Mouse (Mus musculus) R1 (cell line): ENCODE results near the gene Timm8b.
A peak's percentile ranks its signal among the peaks of the same experiment; 100 is the strongest.

Source experiments
- DNase-seq: peaks from one replicate; pipeline ENCODE4 v3.0.0-alpha.2; 2018; ENCODE audit warnings: low read depth, low spot score

Timm8b gene

GRCm38 (mm10) chr9:50603189-50603997 lies at the start of gene Timm8b, which contains the start of gene Sdhd:
Gene Timm8b, plus strand, starts transcription at chr9:50603910.
Gene Sdhd, minus strand, starts transcription at chr9:50603812.
- peak; percentile 97 for DNase-seq

DNA sequence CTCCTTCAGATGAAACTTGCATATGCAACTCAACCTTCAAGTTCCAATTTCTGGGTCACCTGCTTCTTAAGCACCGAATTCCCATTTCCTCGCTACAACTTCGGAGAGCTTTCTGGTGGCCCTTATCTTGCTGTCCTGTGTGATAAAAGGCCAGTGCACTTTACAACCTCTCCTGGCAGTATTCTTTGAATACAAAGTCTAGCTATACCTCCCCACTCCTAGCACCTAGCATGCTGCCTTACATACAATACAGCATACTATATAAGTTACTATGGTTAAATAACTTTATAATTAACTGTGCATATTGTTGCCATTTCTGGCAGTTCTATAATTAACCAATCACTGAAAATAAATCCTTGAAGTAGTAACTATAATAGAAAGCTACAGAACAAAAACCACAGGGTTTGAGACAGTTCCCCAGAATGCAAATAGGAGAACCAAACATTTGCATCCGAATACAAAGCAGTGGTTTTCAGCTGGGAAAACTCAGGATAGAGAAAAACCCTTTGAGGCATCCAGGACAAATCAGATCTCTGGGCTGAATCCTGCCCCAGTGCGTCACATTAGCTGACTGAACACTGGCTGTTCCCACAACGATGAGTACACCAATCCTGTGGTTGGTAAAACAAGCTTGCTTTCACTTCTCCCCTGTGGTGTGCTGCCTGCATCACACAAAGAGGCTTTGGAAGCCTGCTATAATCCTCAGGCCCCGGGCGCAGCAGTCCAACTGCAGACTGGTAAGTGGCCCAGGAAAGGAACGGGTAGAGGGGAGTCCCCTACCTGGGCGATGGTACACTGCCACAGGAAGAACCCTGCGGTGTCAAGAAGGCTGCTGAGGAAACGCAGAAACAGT lies 49.2 kb upstream of the Timm8b start, which contains the start of gene Il18:
Gene Il18 (plus strand): TSS at position 587 of the 853 bp plus-strand sequence.
- peak; percentile 82 for DNase-seq

- peak; percentile 48 for DNase-seq
Measured at GRCm38 (mm10) chr9:50555094-50555446, 48.6 kb upstream of the Timm8b start, which contains the start of gene Bco2. Gene Bco2, minus strand, starts transcription at chr9:50555181.

DNA sequence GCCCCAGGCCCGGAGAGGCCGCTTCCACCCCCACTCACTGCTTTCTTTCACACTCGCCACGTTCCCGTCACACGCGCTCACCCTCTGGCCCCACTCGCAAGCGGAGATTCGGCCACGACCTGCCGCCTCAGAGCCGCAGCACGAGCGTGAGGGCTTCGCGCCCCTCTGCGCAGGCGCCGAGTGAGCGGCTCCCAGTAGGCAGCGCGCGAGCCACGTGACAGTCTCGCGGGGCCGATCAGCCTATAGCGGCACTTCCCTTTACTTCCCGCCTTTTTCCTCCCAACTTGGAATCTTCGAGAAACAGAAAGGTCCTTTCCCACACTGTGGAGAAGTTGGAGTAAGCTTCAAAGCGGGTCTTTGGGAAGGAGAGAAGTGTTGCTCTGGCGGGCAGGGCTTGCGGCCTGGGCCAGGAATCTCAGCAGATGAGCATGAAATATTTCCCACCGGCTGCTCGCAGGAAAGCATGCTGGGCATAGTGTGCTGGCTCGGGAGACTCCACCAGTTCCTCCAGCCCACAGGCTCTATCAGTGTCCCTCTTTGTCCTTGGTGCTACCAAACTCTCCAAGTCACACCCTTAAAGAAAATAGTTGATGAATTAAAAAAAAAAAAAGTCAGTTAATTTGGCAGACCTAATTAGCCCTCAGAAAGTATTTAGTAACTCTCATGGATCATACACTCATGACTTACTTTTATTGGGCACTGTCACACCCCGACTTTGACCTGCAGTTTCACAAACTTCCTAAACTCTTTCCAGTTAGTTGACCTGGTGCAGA lies 42.4 kb upstream of the Timm8b start, which contains the start of gene Tex12:
Gene Tex12 (minus strand): TSS at position 181 of the 773 bp plus-strand sequence.
- peak; percentile 74 for DNase-seq

DNA sequence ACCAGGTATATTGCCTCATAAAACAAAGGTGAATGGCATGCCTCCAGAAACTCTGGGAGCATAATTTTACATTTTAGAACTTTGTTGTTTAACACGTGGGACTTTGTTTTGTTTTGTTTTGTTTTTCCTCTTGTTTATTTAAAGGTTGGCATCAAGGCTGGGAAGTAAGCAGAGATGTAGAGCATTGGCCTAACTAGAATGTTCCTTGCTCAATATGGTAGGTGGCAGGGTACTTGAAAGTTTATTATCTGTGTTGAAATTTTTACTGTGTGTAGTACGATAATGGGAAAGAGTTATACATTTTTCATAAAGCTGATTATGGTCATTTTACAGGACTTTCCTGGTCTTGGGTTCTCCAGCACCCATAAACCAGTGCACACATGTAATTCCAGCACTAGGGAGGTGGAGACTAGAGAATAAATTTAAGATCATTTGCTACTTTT lies 41.8 kb upstream of the Timm8b start:
- no peak for DNase-seq

DNA sequence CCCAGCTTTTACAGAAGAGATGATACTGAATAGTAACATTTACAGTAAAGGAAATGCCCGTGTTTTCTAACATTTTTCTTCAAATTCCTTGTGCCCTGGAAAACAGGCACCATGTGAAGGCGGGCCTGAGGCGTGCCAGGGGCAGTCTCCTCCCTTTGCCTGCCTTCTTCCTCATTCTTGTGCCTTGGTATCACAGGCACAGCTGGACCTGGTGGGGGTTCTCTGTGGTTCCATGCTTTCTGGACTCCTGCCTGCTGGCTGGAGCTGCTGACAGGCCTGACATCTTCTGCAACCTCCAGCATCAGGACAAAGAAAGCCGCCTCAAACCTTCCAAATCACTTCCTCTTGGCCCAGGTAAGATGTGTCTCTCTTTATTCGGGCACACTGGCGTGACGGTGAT lies 38.5 kb upstream of the Timm8b start:
- DNase-seq, result no peak

- no peak for DNase-seq
Measured at GRCm38 (mm10) chr9:50565940-50566339, 37.8 kb upstream of the Timm8b start.

DNA sequence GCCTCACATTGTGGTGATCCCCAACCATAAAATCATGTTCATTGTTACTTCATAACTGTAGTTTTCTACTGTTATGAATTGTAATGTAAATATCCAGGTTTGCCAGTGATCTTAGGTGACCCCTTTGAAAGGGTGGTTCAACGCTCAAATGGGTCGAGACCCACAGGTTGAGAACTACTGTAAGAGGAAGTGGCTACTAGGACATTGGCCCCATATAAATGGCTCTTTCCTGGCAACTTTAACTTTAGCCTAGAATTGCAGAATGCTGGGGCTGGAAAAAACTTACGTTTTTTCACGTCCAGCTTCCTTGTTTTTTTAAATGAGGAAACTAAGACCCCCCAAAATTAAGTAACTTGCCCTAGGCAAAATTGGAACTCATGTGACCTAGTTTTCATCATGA lies 36.3 kb upstream of the Timm8b start:
- no peak for DNase-seq

GRCm38 (mm10) chr9:50567881-50568280 lies 35.8 kb upstream of the Timm8b start:
- no peak for DNase-seq

- DNase-seq, result no peak
Measured at GRCm38 (mm10) chr9:50569599-50570525, 33.8 kb upstream of the Timm8b start.

GRCm38 (mm10) chr9:50580370-50580769 lies 23.3 kb upstream of the Timm8b start:
- DNase-seq, result no peak

- no peak for DNase-seq
Measured at GRCm38 (mm10) chr9:50585145-50585818, 18.4 kb upstream of the Timm8b start.

DNA sequence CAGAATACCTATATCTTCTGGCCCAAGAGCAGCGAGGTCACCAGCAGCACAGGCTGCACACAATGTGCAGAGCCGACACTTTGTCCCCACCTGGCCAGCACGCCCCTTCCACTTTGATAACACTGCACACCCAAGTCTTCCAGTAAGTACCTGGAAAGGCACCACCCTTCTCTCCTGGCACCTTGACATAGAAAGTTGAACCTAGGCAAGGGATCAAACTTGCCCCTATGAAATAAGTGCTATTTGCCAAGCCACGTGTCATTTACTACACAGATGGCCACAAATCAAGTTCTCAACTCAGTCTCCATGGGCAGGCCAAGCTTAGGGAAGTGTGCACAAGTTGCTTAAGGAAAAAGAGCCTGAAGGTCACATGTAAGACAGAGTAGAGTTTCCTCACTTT lies 16.8 kb upstream of the Timm8b start:
- no peak for DNase-seq

GRCm38 (mm10) chr9:50590856-50591518 lies 12.7 kb upstream of the Timm8b start:
- no peak for DNase-seq

GRCm38 (mm10) chr9:50592955-50593354 lies 10.8 kb upstream of the Timm8b start:
- DNase-seq, result peak; percentile 41

DNA sequence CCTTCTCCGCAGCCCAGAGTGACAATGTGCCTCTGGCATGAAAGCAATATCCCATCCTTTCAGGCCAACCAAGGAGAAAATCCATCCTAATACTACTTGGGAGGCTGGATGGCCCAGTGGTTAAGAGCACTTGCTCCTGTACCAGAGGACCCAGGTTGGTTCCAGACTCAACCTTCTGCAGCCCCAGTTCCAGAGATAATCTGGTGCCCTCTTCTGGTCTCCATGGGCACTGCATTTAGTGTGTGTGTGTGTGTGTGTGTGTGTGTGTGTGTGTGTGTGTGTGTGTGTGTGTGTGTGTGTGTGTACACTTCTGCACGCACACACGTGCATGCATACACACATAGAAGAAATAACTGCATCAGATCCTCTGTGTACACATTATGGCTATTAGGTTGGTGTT lies 10.2 kb upstream of the Timm8b start:
- DNase-seq, result peak; percentile 77

DNA sequence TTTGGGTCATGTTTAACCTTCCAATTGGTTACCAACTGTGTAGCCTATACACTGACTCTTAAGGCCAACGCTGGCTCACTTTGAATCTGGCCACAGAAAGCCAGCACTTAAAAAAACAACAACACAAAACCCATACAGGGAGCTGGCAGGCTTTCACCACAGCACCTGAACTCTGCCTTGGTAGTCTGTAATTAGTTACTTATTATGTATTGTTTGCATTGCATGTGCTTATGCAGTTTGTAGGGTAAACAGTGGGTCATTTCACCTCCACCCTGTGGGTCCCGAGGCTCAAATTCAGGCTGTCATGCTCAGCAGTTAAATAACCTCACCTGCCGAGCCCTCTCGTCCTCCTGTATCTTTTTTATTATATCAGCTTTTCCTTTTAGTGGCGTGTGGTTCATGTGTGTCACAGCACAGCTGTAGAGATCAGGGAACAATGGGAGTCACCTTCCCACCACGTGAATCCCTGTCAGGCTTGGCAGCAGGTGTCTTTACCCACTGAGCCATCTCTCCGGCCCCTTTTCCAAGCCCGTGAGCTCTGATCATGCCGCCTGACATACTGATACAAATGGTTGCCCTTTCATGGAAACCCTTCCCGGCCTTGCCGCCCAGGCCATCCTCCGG lies 8.8 kb upstream of the Timm8b start:
- no peak for DNase-seq

GRCm38 (mm10) chr9:50596973-50597372 lies 6.7 kb upstream of the Timm8b start:
- no peak for DNase-seq

- DNase-seq, result no peak
Measured at GRCm38 (mm10) chr9:50601536-50601935, 2.2 kb upstream of the Timm8b start.
